Mouse (Mus musculus) cerebellum, postnatal 4 days (tissue): Measurements from ENCODE around the gene Lypd9.
"Not testable (repeated sequence)": the region's sequence is repeated elsewhere in the genome, so short reads cannot be mapped to it uniquely, and the experiment has no call there.

Experiments used
- DNase-seq, 2 experiments: peaks; one replicate each; pipeline ENCODE4 v3.0.0; 2022; ENCODE audit warnings: low spot score in 2 of 2, mixed read lengths in 1 of 2

Gene Lypd9

GRCm38 (mm10) chr11:58452759-58453158, at the start of gene Lypd9:
Lypd9 (minus strand) TSS chr11:58452923.
- no peak for DNase-seq

- DNase-seq, result not testable (repeated sequence)
Observed at GRCm38 (mm10) chr11:58502472-58502871, 49.7 kb upstream of the Lypd9 start, which contains the start of gene Olfr331. Olfr331 (minus strand) TSS chr11:58502572.

- no peak for DNase-seq
Observed at GRCm38 (mm10) chr11:58499290-58499689, 46.6 kb upstream of the Lypd9 start.

DNA sequence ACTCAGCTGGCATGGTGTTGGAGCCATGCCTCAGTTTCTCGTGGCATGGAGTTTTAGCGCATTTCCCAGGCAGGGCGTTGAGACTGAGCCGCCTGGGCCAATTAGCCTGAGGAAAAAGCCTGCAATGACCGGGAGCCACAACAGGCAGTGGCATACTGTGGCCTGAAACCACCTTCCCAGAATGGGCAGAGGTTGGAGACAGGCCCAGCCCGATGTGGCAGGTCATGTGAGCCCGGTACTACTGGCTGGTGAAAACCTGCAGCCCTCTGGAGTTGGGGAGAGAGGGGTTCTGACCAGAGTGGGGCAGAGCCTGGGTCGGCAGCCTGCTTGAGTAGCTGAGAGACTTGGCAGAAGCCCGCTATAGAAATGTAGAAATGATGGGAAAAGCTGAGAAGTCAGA, 46.0 kb upstream of the Lypd9 start:
- no peak for DNase-seq

DNA sequence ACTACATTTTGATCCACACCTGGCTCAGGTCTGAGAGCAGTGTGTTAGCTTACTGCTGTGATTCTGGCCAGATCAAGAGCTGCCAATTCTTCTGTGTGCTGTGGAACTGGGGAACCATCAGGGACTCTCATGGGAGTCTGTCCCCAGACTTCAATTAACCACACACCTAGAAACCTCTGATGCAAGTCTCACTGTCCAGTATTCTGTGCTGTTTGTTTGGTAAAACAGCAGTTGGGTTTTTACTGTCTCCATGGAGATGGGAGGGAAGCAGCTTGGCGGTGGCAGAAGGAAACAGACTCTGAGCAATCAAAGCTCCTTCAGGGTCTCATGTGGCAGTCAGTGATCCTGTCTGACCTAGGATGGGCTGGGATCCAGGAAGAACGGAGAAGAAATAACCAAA, 39.7 kb upstream of the Lypd9 start, which contains the start of gene Olfr332:
Olfr332 (minus strand) TSS at position 101 of the 400 bp plus-strand sequence.
- no peak for DNase-seq

DNA sequence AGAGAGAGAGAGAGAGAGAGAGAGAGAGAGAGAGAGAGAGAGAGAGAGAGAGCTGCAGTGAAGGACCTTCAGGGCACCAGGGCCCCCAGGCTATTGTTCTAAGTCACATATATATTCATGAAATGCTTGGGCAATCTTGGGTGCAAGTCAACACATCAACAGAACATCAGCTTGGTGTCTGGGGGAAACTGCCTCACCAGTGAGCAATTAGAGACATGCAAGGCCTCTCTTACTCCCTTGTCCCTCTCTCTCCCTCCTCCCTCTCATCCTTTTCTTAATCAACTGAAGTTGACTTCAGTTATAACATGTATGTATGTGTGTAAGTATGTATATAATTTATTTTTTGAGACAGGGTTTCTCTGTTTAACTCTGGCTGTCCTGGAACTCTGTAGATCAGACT, 9.4 kb upstream of the Lypd9 start, which contains the start of gene Olfr30:
Olfr30 (minus strand) TSS at position 101 of the 400 bp plus-strand sequence.
- no peak for DNase-seq

DNA sequence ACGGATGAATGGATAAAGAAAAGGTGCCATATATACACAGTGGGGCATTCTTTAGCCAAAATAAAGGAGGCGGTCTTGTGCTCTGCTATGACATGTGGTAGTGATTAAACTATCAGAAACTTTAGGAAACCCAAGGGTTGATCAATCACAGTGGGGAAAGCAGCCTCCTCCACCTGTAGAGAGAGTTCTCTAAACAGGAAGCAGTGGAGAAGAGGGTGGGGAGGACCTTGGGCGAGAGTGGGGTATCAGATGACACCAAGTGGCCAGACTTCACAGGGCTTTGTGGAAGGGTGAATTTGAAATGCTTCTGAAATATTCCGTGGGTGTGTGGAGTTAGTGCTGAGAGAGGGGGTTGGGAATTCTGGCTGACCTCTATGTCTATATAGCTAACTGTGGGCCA, 869 bp upstream of the Lypd9 start:
- DNase-seq, result no peak

GRCm38 (mm10) chr11:58437866-58438265, 14.9 kb downstream of the Lypd9 start:
- DNase-seq, result no peak

DNA sequence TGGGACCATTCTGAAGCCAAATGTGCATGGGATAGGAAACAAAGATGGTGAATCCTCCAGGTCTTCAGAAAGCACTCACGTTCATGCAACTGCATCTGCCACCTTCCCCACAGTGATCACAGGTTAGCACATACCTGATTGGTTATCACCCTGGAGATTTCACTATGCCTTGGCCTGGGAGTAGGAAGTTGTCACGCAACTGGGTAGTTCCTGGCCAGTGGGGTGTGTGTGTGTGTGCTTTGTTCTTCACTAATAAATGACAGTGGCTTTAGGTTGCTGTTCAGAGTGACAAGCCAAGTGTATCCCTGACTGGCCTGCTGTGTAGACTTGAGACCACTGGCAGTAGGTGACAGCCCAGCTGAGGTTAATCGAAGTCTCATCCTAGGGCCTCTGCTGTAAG, 20.5 kb downstream of the Lypd9 start, which contains the start of gene Gm12253:
Gm12253 (plus strand) TSS at position 301 of the 400 bp plus-strand sequence.
- no peak for DNase-seq

GRCm38 (mm10) chr11:58420815-58421214, 31.9 kb downstream of the Lypd9 start, which contains the start of gene 1810065E05Rik:
1810065E05Rik (plus strand) TSS chr11:58421111.
- no peak for DNase-seq

DNA sequence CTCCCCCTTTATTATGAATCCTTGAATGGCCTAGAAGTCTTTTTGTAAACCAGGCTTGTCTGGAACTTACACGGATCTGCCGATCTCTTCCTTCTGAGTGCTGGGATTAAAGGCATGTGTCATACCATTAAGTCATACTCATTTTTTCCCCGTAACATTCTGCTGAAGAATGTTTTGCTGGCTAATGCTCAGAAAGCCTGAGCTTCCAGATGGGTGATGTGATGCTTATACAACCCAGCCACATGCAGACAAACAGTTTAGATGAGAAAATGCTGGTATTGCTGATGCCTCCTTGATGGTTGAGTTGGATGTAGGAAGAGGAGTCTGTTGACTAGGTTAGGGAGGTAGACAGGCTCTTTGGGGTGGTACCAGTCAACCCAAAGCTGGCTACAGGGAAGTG, 34.4 kb downstream of the Lypd9 start:
- DNase-seq, result no peak

DNA sequence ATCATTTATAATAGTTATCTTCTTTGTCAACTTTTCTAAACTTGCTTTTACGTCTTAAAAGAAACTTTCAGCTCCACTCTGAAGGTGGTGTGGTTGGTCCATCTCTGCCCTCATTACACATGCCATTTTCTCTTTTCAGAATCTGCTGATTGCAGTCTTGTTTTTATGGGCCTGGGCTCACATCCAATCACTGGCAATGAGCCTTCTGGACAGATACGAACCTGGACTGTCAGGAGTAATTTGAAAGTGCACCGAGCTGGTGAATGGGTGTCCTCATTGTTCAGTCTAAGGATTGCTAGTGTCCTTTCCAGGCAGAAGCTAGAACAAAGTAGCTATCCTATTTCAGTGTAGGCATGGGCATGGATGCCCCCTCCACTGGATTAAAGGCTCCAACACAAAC, 44.7 kb downstream of the Lypd9 start:
- DNase-seq, result no peak

DNA sequence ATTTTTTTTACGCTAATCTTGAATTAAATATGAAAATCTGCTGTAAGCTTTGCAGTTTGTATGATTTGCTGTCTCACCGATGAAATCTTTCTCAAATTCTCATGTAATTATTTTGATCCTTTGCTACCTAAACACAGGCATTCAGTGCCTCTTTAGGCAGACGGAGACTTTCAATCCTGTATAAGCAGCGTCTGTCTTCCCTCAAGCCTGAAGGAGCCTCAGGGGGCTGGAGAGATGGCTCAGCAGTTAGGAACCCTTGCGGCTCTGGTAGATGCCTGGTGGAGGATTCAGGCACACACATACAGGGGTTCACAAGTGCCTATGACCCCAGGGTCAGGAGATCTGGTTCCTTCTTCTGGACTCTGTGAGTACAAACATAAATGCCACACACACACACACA, 52.1 kb downstream of the Lypd9 start:
- no peak for DNase-seq

GRCm38 (mm10) chr11:58399985-58400645, 52.6 kb downstream of the Lypd9 start:
- no peak for DNase-seq
